Mouse (Mus musculus): ENCODE results near the gene Cabin1. TPM values are rescaled to one million over a fixed set of nuclear protein-coding genes. Genes with fewer than 3 reads are reported as not detected.

The Cabin1 gene
- polyA plus RNA-seq, 1 experiment from 2014 or later, result 36.8 TPM

GRCm38 (mm10) chr10:75651381-75652068, 112.6 kb downstream of the Cabin1 start:
- no peak for ATAC-seq (replicated peaks)
- Histone ChIP-seq H3K9me3 (no peaks in the 10 kb centered on the region), H3K4me1 (peaks cover 8% of the 10 kb centered on the region), H3K27me3 (no peaks in the 10 kb centered on the region), H3K4me3 (no peak overlapping the region), H3K9ac (replicated peaks) (no peak overlapping the region), H3K4me2 (replicated peaks) (no peak overlapping the region), H3K36me3 (peaks cover 62% of the 10 kb centered on the region), H3K27ac (replicated peaks) (no peak overlapping the region)
- 95% methylated on average over 16 of the region's 16 CpGs for WGBS

- Histone ChIP-seq H3K4me3 (no peak overlapping the region), H3K27me3 (no peaks in the 10 kb centered on the region), H3K36me3 (peaks cover 55% of the 10 kb centered on the region), H3K9me3 (no peaks in the 10 kb centered on the region), H3K9ac (replicated peaks) (no peak overlapping the region), H3K27ac (replicated peaks) (no peak overlapping the region), H3K4me2 (replicated peaks) (no peak overlapping the region), H3K4me1 (peaks cover 8% of the 10 kb centered on the region)
- no peak for ATAC-seq (replicated peaks)
- 91% methylated on average over 6 of the region's 6 CpGs for WGBS
These were observed 113.7 kb downstream of the Cabin1 start for GRCm38 (mm10) chr10:75650306-75650902.

GRCm38 (mm10) chr10:75649406-75649995, 114.6 kb downstream of the Cabin1 start:
- ATAC-seq (replicated peaks), result no peak
- Histone ChIP-seq H3K27ac (replicated peaks) (no peak overlapping the region), H3K27me3 (no peaks in the 10 kb centered on the region), H3K4me3 (no peak overlapping the region), H3K4me2 (replicated peaks) (no peak overlapping the region), H3K9me3 (no peaks in the 10 kb centered on the region), H3K9ac (replicated peaks) (no peak overlapping the region), H3K36me3 (peaks cover 47% of the 10 kb centered on the region), H3K4me1 (peaks cover 8% of the 10 kb centered on the region)
- WGBS, result 96% methylated on average over 4 of the region's 4 CpGs

- 92% methylated on average over 7 of the region's 7 CpGs for WGBS
These were observed 115.1 kb downstream of the Cabin1 start for GRCm38 (mm10) chr10:75649001-75649400.

GRCm38 (mm10) chr10:75648091-75648490, 116.0 kb downstream of the Cabin1 start:
- H3K4me2 ChIP-seq (replicated peaks), result no peak overlapping the region
- 88% methylated on average over 6 of the region's 6 CpGs for WGBS
- no peak overlapping the region for H3K4me3 ChIP-seq
- peak overlapping the region; percentile 36; the same call in 1 of the 2 replicates for H3K27ac ChIP-seq (replicated peaks)
- H3K36me3 ChIP-seq, result peaks cover 46% of the 10 kb centered on the region
- H3K4me1 ChIP-seq, result peaks cover 19% of the 10 kb centered on the region
- H3K27me3 ChIP-seq, result no peaks in the 10 kb centered on the region
- ATAC-seq (replicated peaks), result no peak
- no peaks in the 10 kb centered on the region for H3K9me3 ChIP-seq
- no peak overlapping the region for H3K9ac ChIP-seq (replicated peaks)

More at GRCm38 (mm10) chr10:75649001-75649400, 115.1 kb downstream of the Cabin1 start:
- H3K4me2 ChIP-seq (replicated peaks), result no peak overlapping the region
- peaks cover 9% of the 10 kb centered on the region for H3K4me1 ChIP-seq
- no peak overlapping the region for H3K4me3 ChIP-seq
- no peak for ATAC-seq (replicated peaks)
- H3K9ac ChIP-seq (replicated peaks), result no peak overlapping the region
- peaks cover 47% of the 10 kb centered on the region for H3K36me3 ChIP-seq
- no peaks in the 10 kb centered on the region for H3K9me3 ChIP-seq
- no peaks in the 10 kb centered on the region for H3K27me3 ChIP-seq
- no peak overlapping the region for H3K27ac ChIP-seq (replicated peaks)

- H3K4me1 ChIP-seq, result peaks cover 21% of the 10 kb centered on the region
- no peak overlapping the region for H3K4me2 ChIP-seq (replicated peaks)
- H3K9me3 ChIP-seq, result no peaks in the 10 kb centered on the region
- 71% methylated on average over 3 of the region's 3 CpGs for WGBS
- peak overlapping the region; percentile 36 for H3K27ac ChIP-seq (replicated peaks)
- no peak overlapping the region for H3K4me3 ChIP-seq
- ATAC-seq (replicated peaks), result peak; percentile 35; the same call in 1 of the 2 replicates
- no peak overlapping the region for H3K9ac ChIP-seq (replicated peaks)
- H3K27me3 ChIP-seq, result no peaks in the 10 kb centered on the region
- peaks cover 40% of the 10 kb centered on the region for H3K36me3 ChIP-seq
These were observed 116.8 kb downstream of the Cabin1 start for GRCm38 (mm10) chr10:75647362-75647761.

GRCm38 (mm10) chr10:75646406-75646805, 117.7 kb downstream of the Cabin1 start:
- H3K36me3 ChIP-seq, result peaks cover 30% of the 10 kb centered on the region
- no peak overlapping the region for H3K4me3 ChIP-seq
- H3K9ac ChIP-seq (replicated peaks), result no peak overlapping the region
- H3K9me3 ChIP-seq, result no peaks in the 10 kb centered on the region
- no peak overlapping the region for H3K4me2 ChIP-seq (replicated peaks)
- peaks cover 21% of the 10 kb centered on the region for H3K4me1 ChIP-seq
- no peak overlapping the region for H3K27ac ChIP-seq (replicated peaks)
- 94% methylated on average over 6 of the region's 6 CpGs for WGBS
- no peaks in the 10 kb centered on the region for H3K27me3 ChIP-seq
- ATAC-seq (replicated peaks), result no peak

- Histone ChIP-seq H3K9ac (replicated peaks) (no peak overlapping the region), H3K9me3 (no peaks in the 10 kb centered on the region), H3K4me3 (no peak overlapping the region), H3K4me1 (peaks cover 21% of the 10 kb centered on the region), H3K27ac (replicated peaks) (no peak overlapping the region), H3K4me2 (replicated peaks) (no peak overlapping the region), H3K36me3 (peaks cover 24% of the 10 kb centered on the region; the same call in 1 of the 2 replicates), H3K27me3 (no peaks in the 10 kb centered on the region)
- WGBS, result 90% methylated on average over 8 of the region's 8 CpGs
- ATAC-seq (replicated peaks), result no peak
These were observed 118.5 kb downstream of the Cabin1 start for GRCm38 (mm10) chr10:75645616-75646015.

GRCm38 (mm10) chr10:75643741-75644343, 120.3 kb downstream of the Cabin1 start, which contains the start of gene Susd2:
TSS of gene Susd2 (minus strand) at chr10:75644008.
- H3K9ac ChIP-seq (replicated peaks), result no peak within 1 kb of the TSS
- H3K27ac ChIP-seq (replicated peaks), result no peak within 1 kb of the TSS
- peaks cover 21% of the 10 kb centered on the region for H3K4me1 ChIP-seq
- peaks cover 13% of the 10 kb centered on the region; the same call in 1 of the 2 replicates for H3K36me3 ChIP-seq
- no peaks in the 10 kb centered on the region for H3K27me3 ChIP-seq
- no peak within 1 kb of the TSS for H3K4me2 ChIP-seq (replicated peaks)
- 4% methylated on average over 11 of the region's 11 CpGs for WGBS
- H3K9me3 ChIP-seq, result no peaks in the 10 kb centered on the region
- ATAC-seq (replicated peaks), result peak; percentile 41
- H3K4me3 ChIP-seq, result no peak within 1 kb of the TSS

GRCm38 (mm10) chr10:75642891-75643290, 121.2 kb downstream of the Cabin1 start:
- no peaks in the 10 kb centered on the region for H3K27me3 ChIP-seq
- no peaks in the 10 kb centered on the region for H3K9me3 ChIP-seq
- WGBS, result 84% methylated on average over 2 of the region's 2 CpGs
- no peak overlapping the region for H3K27ac ChIP-seq (replicated peaks)
- H3K4me3 ChIP-seq, result no peak overlapping the region
- H3K36me3 ChIP-seq, result peaks cover 5% of the 10 kb centered on the region; the same call in 1 of the 2 replicates
- no peak overlapping the region for H3K4me2 ChIP-seq (replicated peaks)
- no peak overlapping the region for H3K9ac ChIP-seq (replicated peaks)
- ATAC-seq (replicated peaks), result no peak
- H3K4me1 ChIP-seq, result peaks cover 21% of the 10 kb centered on the region

GRCm38 (mm10) chr10:75642436-75642835, 121.7 kb downstream of the Cabin1 start:
- no peak overlapping the region for H3K4me3 ChIP-seq
- 85% methylated on average over 9 of the region's 9 CpGs for WGBS
- no peak for ATAC-seq (replicated peaks)
- H3K27ac ChIP-seq (replicated peaks), result no peak overlapping the region
- H3K4me2 ChIP-seq (replicated peaks), result no peak overlapping the region
- H3K4me1 ChIP-seq, result peaks cover 16% of the 10 kb centered on the region
- no peaks in the 10 kb centered on the region for H3K9me3 ChIP-seq
- H3K9ac ChIP-seq (replicated peaks), result no peak overlapping the region
- H3K27me3 ChIP-seq, result no peaks in the 10 kb centered on the region
- H3K36me3 ChIP-seq, result peaks cover 4% of the 10 kb centered on the region; the same call in 1 of the 2 replicates

- no peak overlapping the region for H3K4me2 ChIP-seq (replicated peaks)
- no peak overlapping the region for H3K27ac ChIP-seq (replicated peaks)
- H3K4me1 ChIP-seq, result peaks cover 14% of the 10 kb centered on the region
- no peak overlapping the region for H3K9ac ChIP-seq (replicated peaks)
- H3K36me3 ChIP-seq, result peaks cover 4% of the 10 kb centered on the region; the same call in 1 of the 2 replicates
- ATAC-seq (replicated peaks), result no peak
- H3K4me3 ChIP-seq, result no peak overlapping the region
- WGBS, result 87% methylated on average over 7 of the region's 7 CpGs
- no peaks in the 10 kb centered on the region for H3K27me3 ChIP-seq
- H3K9me3 ChIP-seq, result no peaks in the 10 kb centered on the region
These were observed 122.4 kb downstream of the Cabin1 start for GRCm38 (mm10) chr10:75641721-75642222.

Data from forebrain, embryonic 15.5 days (tissue).